Mouse (Mus musculus): ENCODE measurements around the gene Ssr1.

The Ssr1 gene

DNA sequence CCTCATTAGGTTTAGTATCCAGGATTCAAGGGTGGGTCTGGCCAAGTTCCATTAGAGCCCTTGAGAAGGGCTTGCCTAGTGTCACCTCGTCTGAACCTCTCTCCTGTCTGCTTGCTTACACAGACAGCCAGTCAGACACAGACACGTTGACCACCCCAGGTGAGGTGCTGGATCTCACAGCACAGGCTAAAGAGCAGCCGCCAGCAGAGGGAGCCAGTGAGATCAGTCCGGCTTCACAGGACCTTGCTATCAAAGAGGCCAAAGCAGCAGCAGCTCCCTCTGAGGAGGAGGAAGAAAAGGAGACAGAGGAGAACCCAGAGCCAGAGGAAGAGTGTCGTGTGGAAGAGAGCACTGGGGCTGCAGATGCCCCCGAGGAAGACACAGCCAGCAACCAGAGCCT lies 47.3 kb downstream of the Ssr1 start:
- DNase-seq (ENCODE audit: low read depth, low spot score), result peak; percentile 53

DNA sequence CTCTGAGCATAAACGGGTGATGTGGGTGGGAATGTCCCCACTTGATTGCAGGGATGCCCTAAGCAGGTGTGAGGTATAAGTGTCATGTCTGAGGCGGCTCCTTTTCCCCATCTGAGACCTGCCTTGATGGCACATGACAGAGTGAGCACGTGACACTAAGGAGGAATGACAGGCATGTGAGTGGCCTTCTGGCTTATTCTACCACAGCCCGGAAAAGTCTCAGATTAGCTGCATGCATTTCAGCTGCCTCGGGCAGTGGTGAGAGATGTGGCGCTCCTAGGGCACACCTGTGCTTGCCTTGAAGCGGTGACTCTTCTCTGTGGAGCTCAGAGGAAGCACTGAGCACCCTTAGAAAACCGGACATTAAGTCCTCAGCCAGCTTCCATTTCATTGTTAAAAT lies 48.6 kb downstream of the Ssr1 start:
- DNase-seq (ENCODE audit: low read depth, low spot score), result no peak

DNA sequence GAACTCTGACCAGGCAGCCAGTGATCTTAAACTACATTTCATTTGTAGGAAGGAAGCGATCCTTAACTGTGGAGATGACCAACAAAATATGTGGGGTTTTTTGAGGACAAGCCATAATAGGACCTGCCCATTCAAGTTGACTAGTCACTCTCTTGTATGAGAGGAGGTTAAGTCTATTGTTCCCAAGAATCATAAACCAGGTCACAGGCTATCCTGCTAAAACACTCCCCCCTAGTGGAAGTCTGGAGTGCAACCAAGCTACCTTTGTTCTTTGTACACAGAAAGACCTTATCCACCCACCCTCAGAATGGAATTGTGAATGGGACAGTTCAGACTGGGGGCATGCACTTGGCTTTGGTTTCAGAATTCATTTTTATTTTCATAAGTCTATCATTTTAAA lies 49.7 kb downstream of the Ssr1 start:
- no peak for DNase-seq (ENCODE audit: low read depth, low spot score)

DNA sequence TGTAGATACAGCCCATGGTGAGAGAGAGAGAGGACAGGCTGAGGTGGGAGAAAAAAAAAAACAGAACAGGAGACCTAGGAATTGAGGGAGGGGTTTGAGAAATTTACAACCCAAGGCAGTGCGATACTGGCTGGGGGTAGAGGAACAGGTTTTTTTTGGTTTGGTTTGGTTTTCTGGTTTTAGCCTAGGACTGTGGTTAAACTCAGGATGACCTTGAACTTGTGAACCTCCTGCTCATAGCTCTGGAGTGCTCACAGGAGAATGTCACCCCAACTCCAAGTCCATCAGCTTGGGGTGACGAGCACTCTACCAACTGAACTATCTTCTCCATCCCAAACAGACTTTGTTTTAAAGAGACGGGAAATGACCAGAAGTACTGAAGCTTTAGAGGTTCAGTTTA lies 50.6 kb downstream of the Ssr1 start:
- DNase-seq (ENCODE audit: low read depth, low spot score), result no peak

DNA sequence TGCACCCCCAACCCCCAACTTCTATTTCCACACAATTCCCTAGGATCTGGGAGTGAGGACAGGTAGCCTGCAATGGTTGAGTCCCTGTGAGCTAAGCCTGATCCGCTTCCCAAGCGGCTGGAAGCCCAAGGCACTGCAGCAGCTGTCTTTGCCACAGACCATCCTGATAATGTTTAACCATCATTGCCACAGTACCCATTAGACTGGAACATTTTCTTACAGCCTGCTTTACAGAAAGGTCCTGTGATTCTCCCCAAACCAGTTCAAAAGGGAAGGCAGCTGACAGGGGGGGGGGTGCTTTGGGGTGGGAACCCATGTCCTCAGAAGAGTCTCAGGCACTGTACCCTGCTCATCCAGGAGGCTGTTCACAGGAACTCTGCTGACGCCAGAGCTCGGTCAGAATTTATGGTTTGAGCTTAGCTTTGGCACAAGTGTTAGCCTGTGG lies 51.1 kb downstream of the Ssr1 start:
- no peak for DNase-seq (ENCODE audit: low read depth, low spot score)

DNA sequence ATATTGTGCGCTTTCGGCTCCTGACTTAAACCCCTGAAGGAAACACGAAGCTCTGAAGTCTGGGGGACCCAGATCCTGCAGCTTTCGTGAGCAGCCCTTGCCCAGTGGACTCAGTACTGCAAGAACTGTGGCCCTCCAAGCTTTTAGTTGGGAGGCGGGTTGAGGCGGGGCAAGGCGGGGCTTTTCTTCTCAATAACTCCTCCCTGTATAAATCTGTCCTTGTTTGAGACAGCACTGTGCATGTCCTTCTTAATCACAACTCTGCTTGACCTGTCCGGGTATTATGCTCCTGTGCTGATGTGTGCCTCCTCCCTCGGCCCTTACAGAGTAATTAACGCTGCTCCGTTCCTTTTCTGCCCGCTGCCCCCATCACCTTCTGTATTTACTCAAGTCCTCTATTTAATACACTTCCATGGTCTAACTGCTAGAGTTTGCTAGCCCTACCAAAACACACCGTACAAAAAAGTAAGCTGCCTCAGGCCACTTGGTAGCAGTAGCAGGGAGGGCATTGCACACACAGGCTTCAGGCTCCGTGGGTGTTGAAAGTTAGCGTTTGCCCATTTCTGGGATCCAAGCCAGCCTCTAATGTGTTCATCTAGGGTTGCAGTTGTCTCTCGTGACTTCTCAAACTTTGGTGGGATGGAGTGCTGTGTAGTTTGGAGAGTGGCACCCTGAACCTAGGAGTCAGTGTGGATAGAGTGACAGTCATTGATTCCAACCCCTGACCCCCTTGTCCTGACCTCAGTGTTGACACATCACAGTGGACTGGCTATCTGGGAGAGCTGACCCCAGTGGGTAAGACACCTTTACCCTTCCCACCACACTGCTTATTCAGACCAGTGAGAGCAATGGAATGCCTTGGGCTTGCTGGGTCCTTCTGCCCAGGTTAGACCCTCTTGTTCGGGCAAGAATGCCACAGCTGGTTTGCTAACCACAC lies 51.8 kb downstream of the Ssr1 start:
- DNase-seq (ENCODE audit: low read depth, low spot score), result no peak

DNA sequence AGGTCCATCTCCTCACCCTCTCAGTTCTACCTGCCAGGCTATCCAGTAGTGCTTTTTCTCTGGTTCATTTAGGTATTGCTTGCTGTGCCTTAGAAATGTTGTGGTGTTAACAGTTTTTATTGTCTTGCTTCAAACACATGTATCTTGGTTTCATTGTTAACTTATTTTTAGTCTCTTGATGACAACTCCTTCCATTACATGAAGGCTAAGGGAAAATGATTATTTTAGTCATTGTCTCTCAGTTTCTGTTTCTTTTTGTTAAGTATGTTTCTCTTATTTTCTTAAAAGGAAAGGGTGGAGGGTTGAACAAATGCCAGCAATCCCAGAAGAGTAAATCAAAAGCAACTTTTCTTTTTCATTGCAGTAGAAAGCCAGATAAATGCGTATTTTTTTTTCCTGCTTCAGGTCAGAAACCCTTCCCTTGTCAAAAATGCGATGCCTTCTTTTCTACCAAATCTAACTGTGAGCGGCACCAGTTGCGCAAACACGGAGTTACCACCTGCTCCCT lies 52.8 kb downstream of the Ssr1 start:
- no peak for DNase-seq (ENCODE audit: low read depth, low spot score)

DNA sequence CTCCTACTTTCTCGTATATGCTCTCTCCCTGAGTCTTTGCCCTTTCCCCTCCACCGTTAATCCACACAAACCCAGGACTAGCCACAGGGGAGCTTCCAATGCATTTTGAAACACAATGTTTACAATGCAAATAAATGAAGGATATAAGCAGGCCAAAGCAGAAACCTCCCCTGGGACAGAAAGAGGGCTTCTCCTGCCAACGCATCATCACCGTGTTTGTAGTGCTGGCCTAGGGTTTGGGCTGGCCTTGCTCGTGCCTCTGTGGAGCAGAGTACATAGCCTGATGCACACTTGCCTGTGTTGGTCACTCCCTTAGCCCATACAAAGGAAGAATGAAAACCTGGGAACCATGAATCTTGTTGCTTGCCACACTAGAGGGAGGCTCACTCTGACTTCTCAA lies 53.4 kb downstream of the Ssr1 start:
- DNase-seq (ENCODE audit: low read depth, low spot score), result no peak

DNA sequence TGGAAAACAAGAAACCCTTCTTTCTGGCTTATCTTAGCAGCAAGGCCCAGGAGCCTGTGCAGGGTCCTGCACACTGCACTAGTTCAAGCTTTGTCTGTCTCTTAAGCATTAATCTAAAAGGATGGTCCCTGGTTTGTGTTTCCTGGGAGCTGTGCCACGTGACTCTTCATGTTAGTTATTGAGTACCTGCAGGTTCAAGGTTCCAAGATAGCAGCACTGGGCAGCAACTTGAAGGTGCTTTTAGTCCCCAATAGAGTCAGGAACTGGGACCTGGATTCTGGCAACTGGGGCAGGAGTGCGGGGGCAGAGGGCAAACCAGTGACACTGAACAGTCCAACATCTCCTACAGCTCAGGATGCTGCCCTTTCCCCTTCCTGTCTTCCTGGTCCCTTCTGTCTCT lies 53.9 kb downstream of the Ssr1 start:
- no peak for DNase-seq (ENCODE audit: low read depth, low spot score)

DNA sequence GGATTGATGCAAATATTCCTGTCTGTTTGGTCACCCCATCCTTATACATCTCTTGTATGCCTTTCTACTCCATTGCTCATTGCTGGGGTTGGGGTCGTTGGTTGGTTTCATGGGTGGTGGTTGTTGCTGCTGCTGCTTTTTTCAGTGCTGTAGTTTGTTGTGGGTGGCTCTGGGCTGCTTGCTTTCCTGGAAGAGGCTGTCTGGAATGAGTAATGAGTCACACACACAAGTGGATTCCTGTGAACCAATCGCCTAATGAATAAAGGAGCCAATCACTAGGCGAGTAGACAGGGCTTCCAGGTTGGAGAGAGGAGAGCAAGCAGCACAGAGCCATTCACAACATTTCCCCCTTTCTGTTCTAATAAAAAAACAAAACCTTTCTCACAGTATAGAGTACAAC lies 57.7 kb downstream of the Ssr1 start:
- no peak for DNase-seq (ENCODE audit: low read depth, low spot score)

DNA sequence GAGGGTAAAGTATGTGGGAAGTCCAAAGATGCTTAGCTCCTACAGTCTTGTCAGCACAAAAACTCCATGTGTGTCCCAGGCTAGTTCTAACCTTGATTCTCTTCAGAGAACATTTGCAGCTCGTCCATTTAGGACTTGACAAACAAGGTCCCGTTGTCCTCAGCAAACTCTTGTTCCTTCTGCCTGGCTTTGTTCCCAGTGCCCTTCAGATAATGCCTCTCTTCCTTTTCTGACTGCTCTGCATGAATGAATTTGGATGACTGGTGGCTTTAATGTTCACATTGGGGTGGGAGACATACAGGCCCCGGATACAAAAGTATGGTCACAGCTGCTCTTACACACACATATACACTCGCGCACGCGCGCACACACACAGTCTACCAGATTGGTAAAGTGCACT lies 59.1 kb downstream of the Ssr1 start:
- no peak for DNase-seq (ENCODE audit: low read depth, low spot score)

DNA sequence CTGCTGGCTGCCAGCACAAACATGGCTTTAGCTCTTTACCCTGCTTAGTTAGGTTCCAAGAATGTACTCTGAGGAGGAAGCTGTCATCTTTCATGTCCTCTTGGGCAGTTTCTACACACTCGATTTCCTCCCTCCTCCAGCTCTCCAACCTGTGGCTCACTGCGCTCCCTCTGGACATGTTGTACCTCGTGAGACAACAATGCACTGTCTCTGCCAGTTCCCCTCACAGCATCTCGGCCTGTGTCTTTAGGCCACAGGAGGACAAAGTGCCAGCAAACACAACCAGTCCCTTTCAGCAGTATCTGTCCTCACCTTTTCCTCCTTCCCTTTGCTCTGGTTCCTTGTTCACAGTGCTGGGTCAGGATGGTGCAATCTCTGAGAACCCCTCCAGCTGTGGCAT lies 59.9 kb downstream of the Ssr1 start:
- no peak for DNase-seq (ENCODE audit: low read depth, low spot score)

DNA sequence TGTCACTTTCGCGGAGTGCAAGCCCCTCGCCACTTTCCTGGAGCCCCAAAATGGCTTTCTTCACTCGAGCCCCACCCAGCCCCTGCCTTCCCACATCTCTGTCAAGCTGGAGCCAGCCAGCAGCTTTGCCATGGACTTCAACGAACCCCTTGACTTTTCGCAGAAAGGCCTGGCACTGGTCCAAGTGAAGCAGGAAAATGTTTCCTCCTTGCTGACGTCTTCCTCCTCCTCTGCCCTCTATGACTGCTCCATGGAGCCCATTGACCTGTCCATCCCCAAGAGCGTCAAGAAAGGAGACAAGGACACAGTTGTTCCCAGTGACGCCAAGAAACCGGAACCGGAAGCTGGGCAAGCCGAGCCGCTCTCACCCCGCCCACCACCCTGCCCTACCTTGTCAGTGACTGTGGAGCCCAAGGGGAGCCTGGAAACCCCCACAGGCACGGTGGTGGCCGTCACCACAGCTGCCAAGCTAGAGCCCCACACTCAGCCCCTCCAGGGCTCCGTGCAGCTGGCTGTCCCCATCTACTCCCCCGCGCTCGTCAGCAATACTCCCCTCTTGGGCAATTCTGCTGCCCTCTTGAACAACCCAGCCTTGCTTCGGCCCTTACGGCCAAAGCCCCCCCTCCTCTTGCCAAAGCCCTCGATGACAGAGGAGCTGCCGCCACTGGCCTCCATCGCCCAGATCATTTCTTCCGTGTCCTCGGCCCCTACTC lies 62.7 kb downstream of the Ssr1 start:
- DNase-seq (ENCODE audit: low read depth, low spot score), result no peak

DNA sequence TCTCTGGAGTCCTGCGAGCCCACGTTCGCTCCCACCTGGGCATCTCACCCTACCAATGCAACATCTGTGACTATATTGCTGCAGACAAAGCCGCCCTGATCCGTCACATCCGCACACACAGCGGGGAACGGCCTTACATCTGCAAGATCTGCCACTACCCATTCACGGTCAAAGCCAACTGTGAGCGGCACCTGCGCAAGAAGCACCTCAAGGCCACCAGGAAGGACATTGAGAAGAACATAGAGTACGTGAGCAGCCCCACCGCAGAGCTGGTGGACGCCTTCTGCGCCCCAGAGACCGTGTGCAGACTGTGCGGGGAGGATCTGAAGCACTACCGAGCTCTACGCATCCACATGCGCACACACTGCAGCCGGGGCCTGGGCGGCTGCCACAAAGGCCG lies 63.4 kb downstream of the Ssr1 start:
- no peak for DNase-seq (ENCODE audit: low read depth, low spot score)

DNA sequence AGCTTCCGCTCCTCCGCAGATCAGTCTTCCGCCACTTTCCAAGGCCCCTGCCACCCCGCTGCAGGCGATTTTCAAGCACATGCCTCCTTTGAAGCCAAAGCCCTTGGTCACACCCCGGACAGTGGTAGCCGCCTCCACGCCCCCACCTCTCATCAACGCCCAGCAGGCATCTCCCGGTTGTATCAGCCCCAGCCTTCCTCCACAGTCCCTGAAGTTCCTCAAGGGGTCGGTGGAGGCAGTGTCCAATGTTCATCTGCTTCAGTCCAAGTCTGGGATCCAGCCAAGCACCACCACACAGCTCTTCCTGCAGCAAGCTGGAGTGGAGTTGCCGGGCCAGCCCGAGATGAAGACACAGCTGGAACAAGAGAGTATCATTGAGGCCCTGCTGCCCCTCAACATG lies 63.9 kb downstream of the Ssr1 start:
- DNase-seq (ENCODE audit: low read depth, low spot score), result no peak

DNA sequence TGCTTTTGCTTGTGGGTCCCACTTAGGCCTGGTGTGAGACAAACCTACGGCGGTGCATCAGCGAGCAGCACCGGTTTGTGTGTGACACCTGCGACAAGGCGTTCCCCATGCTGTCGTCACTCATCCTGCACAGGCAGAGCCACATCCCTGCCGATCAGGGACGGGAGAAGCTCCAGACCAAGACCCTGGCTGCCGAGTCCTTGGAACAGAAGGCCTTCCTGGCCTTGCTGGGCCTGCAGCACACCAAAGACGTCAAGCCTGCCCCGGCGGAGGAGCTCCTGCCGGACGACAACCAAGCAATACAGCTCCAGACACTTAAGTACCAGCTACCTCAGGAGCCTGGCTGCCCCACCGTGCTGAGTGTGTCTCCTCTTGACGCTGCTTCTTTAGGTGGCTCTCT lies 64.5 kb downstream of the Ssr1 start:
- no peak for DNase-seq (ENCODE audit: low read depth, low spot score)

DNA sequence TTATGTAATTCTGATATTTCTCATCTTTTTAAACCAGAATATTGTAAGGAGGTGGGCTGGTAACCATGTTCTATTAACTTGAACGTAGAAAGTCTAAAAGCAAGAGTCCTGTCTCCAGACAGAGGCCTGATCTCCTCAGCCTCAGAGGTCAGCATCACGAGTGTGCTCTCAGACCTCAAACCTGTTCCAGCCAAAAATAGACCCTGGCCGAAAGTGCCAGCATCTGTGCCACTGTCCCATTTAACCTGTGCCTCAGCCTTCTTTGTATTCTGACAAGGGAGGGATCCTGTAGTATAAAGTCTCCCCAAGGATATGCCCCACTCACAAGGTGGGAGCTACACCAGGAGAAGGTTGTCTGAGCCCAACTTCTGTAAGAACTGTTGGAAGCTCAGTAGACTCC lies 67.6 kb downstream of the Ssr1 start:
- DNase-seq (ENCODE audit: low read depth, low spot score), result no peak

DNA sequence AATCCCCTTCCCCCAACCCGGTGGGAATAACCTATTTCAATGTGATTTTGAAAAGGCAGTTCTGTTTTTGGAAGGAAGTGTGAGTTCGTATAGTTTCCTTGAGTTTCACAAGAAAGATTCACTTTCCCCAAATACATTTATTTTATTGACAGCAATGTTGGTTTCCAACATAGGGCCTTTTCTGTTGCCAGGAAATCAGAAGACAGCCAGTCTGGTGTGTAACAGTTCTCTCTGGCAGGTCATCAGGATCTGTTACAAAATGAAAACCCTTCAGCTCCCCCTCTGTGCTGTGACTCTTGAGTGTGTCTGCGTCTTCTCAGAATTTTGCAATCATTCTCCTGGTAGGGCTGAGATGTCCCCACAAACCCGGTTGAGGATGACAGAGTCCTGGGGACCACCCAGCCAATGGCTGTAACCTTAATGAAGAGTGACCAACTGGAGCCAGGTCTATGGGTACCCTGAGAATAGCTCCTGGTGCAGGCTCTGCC lies 69.5 kb downstream of the Ssr1 start:
- no peak for DNase-seq (ENCODE audit: low read depth, low spot score)

DNA sequence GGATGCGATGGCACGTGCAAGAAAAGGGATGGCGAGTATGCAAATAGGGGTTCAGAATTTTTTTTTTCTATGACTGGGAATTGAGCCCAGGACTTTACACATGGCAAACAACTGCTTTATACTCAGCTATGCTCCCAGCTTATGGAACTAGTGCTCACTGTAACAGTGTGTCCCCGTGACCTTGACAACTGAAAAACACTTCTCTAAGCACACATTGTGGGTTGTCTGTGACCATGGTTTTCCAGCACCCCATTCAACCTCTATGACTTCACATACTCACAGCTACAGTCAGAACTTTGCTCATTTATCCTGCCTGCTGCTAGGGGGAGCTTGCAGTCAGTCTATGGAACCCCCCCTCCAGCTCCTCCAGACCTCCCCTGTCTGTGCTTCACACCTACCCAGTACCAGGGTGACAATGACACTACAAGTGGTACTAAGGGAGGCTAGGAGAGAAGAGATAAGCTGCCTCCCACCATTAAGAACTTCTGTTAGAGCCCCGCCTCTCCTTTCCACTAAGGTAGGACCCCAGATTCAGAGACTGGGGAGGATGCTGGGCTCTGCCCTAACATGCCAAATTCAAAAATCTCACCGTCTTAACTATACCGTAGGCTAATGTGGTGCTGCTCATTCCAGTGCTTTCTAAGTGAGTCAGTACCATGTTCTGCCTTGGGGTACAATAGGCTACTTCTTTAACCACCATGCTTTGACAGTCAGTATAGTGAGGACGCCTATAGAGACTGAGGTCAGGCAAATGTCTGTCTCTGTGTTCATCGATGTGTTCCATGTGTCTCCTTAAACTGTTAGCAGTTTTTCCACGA lies 70.2 kb downstream of the Ssr1 start:
- DNase-seq (ENCODE audit: low read depth, low spot score), result no peak

DNA sequence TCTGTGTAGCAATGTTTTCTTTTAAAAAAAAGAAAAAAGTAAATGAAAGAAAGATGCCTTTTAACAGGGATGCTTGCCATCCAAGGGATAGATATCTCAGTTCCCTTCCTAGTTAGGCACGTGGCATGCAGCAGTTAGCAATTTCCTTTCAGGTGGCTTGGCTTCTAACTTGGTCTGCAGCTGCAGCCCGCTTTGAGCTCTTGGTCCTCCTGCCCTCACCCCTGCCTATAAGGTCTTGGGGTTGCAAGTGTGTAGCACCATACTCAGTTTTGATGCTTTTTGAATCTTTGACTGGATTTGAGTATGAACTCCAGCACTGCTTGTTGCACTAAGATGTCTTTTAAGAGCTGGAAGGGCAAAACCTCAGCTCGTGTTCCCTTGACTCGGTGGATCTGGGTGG lies 70.9 kb downstream of the Ssr1 start:
- no peak for DNase-seq (ENCODE audit: low read depth, low spot score)

DNA sequence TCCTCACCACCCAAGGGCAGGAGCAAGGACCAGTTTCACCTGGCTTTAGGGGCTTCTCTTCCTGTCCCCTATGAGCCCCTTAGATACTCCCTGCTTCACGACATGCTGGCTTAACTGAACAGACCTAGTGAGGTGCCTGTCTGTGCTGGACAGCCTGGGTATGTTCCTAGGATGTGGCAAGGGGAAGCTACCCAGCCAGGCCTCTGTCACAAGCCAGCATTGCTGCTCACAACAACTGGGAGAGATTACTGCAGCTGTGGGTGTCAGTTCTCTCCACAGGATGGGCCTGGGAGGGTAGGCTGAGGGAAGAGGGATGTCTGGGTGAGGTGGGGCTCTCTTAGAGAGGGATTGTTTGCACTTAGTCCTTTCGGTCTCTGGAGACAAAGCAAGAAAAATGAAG lies 73.3 kb downstream of the Ssr1 start:
- DNase-seq (ENCODE audit: low read depth, low spot score), result no peak

DNA sequence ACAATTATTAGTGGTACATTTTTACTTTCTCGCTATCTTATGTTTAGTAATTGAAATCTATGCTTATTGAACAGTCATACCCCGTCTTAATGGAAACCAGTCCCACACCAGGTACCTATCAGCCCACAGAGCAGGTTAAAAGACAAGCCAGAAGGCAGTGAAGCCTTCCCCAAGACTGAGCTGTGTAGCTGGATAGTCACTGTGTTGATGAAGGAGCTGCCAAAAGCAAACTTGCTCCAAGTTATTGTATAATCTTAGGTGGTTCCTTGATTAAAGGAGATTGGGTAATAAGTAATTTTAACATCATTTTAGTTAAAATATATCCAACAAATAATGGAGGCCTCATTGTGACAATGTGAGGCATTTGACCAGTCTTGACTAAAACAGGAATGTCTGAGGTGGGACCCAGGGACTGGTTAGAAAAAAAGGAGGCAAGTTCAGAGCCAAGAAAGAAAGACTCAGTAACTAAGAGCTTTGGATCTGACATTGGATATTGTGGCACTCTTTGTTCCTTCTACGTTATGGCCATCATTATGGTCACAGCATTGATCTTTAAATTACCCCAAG lies 74.2 kb downstream of the Ssr1 start:
- no peak for DNase-seq (ENCODE audit: low read depth, low spot score)

All from c-Kit-negative CD71-positive TER-119-positive erythroid progenitor cells, embryonic 14.5 days (primary cell).